25 mouse cellular contexts compared by ENCODE assay signal in genomic region chr9:77148518-77149257, GRCm38 (mm10).
DNase-seq lines count a peak whose midpoint lies in the region; ATAC-seq and TF ChIP-seq lines count a peak whose summit lies in the region.
"Had no signal": no experiment of that assay in that cellular context is flagged by ENCODE, and none has a peak within 500 bp of the region (broad histone marks: within the 10 kb centered on the region; RNA-seq: fewer than 3 reads in every experiment).

No protein-coding gene starts in this region.

- no peak overlapping the region for H3K4me2 ChIP-seq in forebrain, embryonic 13.5 days
- no peak overlapping the region for H3K4me2 ChIP-seq in forebrain, embryonic 14.5 days (ENCODE audit: low read length)
- no peak overlapping the region for H3K4me2 ChIP-seq in forebrain, postnatal 0 days (ENCODE audit: low read depth)
- H3K4me2 ChIP-seq in forebrain, embryonic 15.5 days (replicated peaks): no peak overlapping the region
- H3K4me2 ChIP-seq: embryonic facial prominence, embryonic 12.5 days; forebrain, embryonic 12.5 days had no signal

- no peak overlapping the region for H3K9ac ChIP-seq in forebrain, embryonic 13.5 days
- H3K9ac ChIP-seq in forebrain, embryonic 14.5 days (ENCODE audit: low read length): no peak overlapping the region
- no peak overlapping the region for H3K9ac ChIP-seq in forebrain, postnatal 0 days
- H3K9ac ChIP-seq in forebrain, embryonic 15.5 days (replicated peaks): no peak overlapping the region
- H3K9ac ChIP-seq: embryonic facial prominence, embryonic 12.5 days; forebrain, embryonic 12.5 days had no signal

- H3K9me3 ChIP-seq in forebrain, embryonic 13.5 days (replicated peaks): no peaks in the 10 kb centered on the region
- H3K9me3 ChIP-seq in forebrain, embryonic 14.5 days (replicated peaks; ENCODE audit: control insufficient read depth, low read length): no peaks in the 10 kb centered on the region
- no peaks in the 10 kb centered on the region for H3K9me3 ChIP-seq in forebrain, postnatal 0 days (ENCODE audit: low read length)
- no peaks in the 10 kb centered on the region for H3K9me3 ChIP-seq in forebrain, embryonic 15.5 days
- H3K9me3 ChIP-seq: embryonic facial prominence, embryonic 10.5 days; embryonic facial prominence, embryonic 12.5 days; forebrain, embryonic 12.5 days; G1E had no signal

- H3K36me3 ChIP-seq in forebrain, embryonic 13.5 days (ENCODE audit: poor library complexity, severe bottlenecking): no peaks in the 10 kb centered on the region
- no peaks in the 10 kb centered on the region for H3K36me3 ChIP-seq in forebrain, embryonic 14.5 days (ENCODE audit: control insufficient read depth, insufficient read depth, low read length)
- H3K36me3 ChIP-seq in forebrain, postnatal 0 days (ENCODE audit: insufficient read depth): no peaks in the 10 kb centered on the region
- no peaks in the 10 kb centered on the region for H3K36me3 ChIP-seq in forebrain, embryonic 15.5 days
- H3K36me3 ChIP-seq: embryonic facial prominence, embryonic 10.5 days; embryonic facial prominence, embryonic 12.5 days; forebrain, embryonic 12.5 days; G1E had no signal

- TF ChIP-seq CTCF in forebrain, postnatal 0 days (IDR thresholded peaks at IDR 0.05; ENCODE audit: low read depth): no peak

- no peaks in the 10 kb centered on the region for H3K27me3 ChIP-seq in forebrain, embryonic 13.5 days
- no peaks in the 10 kb centered on the region for H3K27me3 ChIP-seq in forebrain, embryonic 14.5 days (replicated peaks; ENCODE audit: control insufficient read depth, insufficient read depth, low read length)
- H3K27me3 ChIP-seq in forebrain, postnatal 0 days (ENCODE audit: insufficient read depth, low read length): no peaks in the 10 kb centered on the region
- no peaks in the 10 kb centered on the region for H3K27me3 ChIP-seq in forebrain, embryonic 15.5 days
- H3K27me3 ChIP-seq: CH12.LX; embryonic facial prominence, embryonic 12.5 days; forebrain, embryonic 12.5 days; Patski had no signal

- H3K27ac ChIP-seq in forebrain, embryonic 13.5 days: no peak overlapping the region
- no peak overlapping the region for H3K27ac ChIP-seq in forebrain, embryonic 14.5 days (ENCODE audit: low read depth, low read length)
- H3K27ac ChIP-seq in forebrain, postnatal 0 days (ENCODE audit: low read depth, low read length): no peak overlapping the region
- H3K27ac ChIP-seq in forebrain, embryonic 15.5 days (replicated peaks): no peak overlapping the region
- H3K27ac ChIP-seq: embryonic facial prominence, embryonic 10.5 days; embryonic facial prominence, embryonic 12.5 days; forebrain, embryonic 12.5 days had no signal

- no peaks in the 10 kb centered on the region for H3K4me1 ChIP-seq in forebrain, embryonic 13.5 days
- no peaks in the 10 kb centered on the region for H3K4me1 ChIP-seq in forebrain, embryonic 14.5 days (ENCODE audit: control insufficient read depth, insufficient read depth, low read length)
- H3K4me1 ChIP-seq in forebrain, postnatal 0 days (ENCODE audit: insufficient read depth): no peaks in the 10 kb centered on the region
- H3K4me1 ChIP-seq in forebrain, embryonic 15.5 days: no peaks in the 10 kb centered on the region
- H3K4me1 ChIP-seq: embryonic facial prominence, embryonic 10.5 days; embryonic facial prominence, embryonic 12.5 days; forebrain, embryonic 12.5 days had no signal

- 96% methylated on average over 3 of the region's 3 CpGs for WGBS in forebrain, embryonic 13.5 days
- 93% methylated on average over 3 of the region's 3 CpGs for WGBS in forebrain, embryonic 14.5 days
- 77% methylated on average over 3 of the region's 3 CpGs for WGBS in forebrain, postnatal 0 days
- 91% methylated on average over 3 of the region's 3 CpGs for WGBS in forebrain, embryonic 15.5 days

- H3K4me3 ChIP-seq in forebrain, embryonic 13.5 days: no peak overlapping the region
- no peak overlapping the region for H3K4me3 ChIP-seq in forebrain, embryonic 14.5 days (ENCODE audit: low read depth, low read length)
- H3K4me3 ChIP-seq in forebrain, postnatal 0 days (ENCODE audit: low read depth, low read length): no peak overlapping the region
- H3K4me3 ChIP-seq in forebrain, embryonic 15.5 days: no peak overlapping the region
- H3K4me3 ChIP-seq: embryonic facial prominence, embryonic 10.5 days; embryonic facial prominence, embryonic 12.5 days; forebrain, embryonic 12.5 days had no signal

- DNase-seq in forebrain, embryonic 14.5 days (ENCODE audit: low spot score): no peak
- peak; percentile 55 for DNase-seq in forebrain, postnatal 0 days
- DNase-seq in brain, adult 2 months (ENCODE audit: low read depth, low spot score): peak; percentile 42
- peak; percentile 30 for DNase-seq in brain, embryonic 18.5 days (ENCODE audit: low read depth, low spot score)
- no peak for DNase-seq in urinary bladder, adult 18-20 months (ENCODE audit: low spot score in 2 of 2)
- DNase-seq in thymus, postnatal 10 days (ENCODE audit: low spot score in 2 of 2): no peak
- DNase-seq: adrenal gland, adult 8-10 months; adrenal gland, postnatal 14 days; adrenal gland, postnatal 36 days; B cell, adult 2 months; cerebellum, adult 11-12 months; cerebellum, adult 2 months; cerebellum, adult 9-10 months; cerebellum, postnatal 10 days; cerebellum, postnatal 25 days had no signal

- ATAC-seq in forebrain, embryonic 13.5 days: peak; percentile 45; the same call in 1 of the 2 replicates
- no peak for ATAC-seq in forebrain, embryonic 14.5 days
- peak; percentile 86 for ATAC-seq in forebrain, postnatal 0 days
- no peak; the same call in 1 of the 2 replicates for ATAC-seq in forebrain, embryonic 15.5 days (replicated peaks)
- ATAC-seq: activated CD4-positive, CD25-positive, alpha-beta regulatory T cell, adult 4 months; CD4-positive, CD25-positive, alpha-beta regulatory T cell, adult 4 months; Patski had no signal

Comparison
In these comparisons a context has a peak if more than half of its experiments do, and no peak if none do; other contexts are left out.
1. ATAC-seq: peak in forebrain, embryonic 13.5 days (single experiment) and forebrain, postnatal 0 days (single experiment); none in forebrain, embryonic 14.5 days (single experiment) and forebrain, embryonic 15.5 days (single experiment).
2. DNase-seq: peak in forebrain, postnatal 0 days (single experiment), brain, adult 2 months (single experiment) and brain, embryonic 18.5 days (single experiment); none in forebrain, embryonic 14.5 days (single experiment), urinary bladder, adult 18-20 months (0 of 2) and thymus, postnatal 10 days (0 of 2).